Mouse (Mus musculus) limb, embryonic 11.5 days (tissue): ENCODE data around the gene Dlx3. TPM values are rescaled to one million over a fixed set of nuclear protein-coding genes. Genes with fewer than 3 reads are reported as not detected.

ENCODE experiments used
- ATAC-seq: fragments of 200-750 bp; cut with Nextera tagmentation; 2 replicates; pipeline ENCODE4 v1.8.0; 2017; ENCODE audit warnings: low read depth; ENCODE audit not compliant: insufficient number of reproducible peaks, low FRiP score, low TSS enrichment
- DNase-seq: peaks from one replicate; pipeline ENCODE4 v3.0.0-alpha.2; 2015; ENCODE audit warnings: low spot score
- H3K27ac ChIP-seq: fragments of 300-500 bp; sonication (generic); replicated peaks from 2 replicates; pipeline ENCODE4 v1.5.1; 2014; ENCODE audit warnings: low read depth, mild to moderate bottlenecking, low read length
- H3K27me3 ChIP-seq: fragments of 300-500 bp; sonication (generic); 2 replicates; pipeline ENCODE4 v1.6.1; 2014; ENCODE audit warnings: mild to moderate bottlenecking, low read length, mixed read lengths; ENCODE audit not compliant: control insufficient read depth, insufficient read depth
- H3K36me3 ChIP-seq: fragments of 300-500 bp; sonication (generic); 2 replicates; pipeline ENCODE4 v1.6.1; 2014; ENCODE audit warnings: mild to moderate bottlenecking, low read length, moderate library complexity, mixed read lengths; ENCODE audit not compliant: control insufficient read depth, insufficient read depth
- H3K4me1 ChIP-seq: fragments of 300-500 bp; sonication (generic); 2 replicates; pipeline ENCODE4 v1.6.1; 2014; ENCODE audit warnings: low read length, mixed read lengths; ENCODE audit not compliant: control insufficient read depth, insufficient read depth
- H3K4me2 ChIP-seq: fragments of 300-500 bp; sonication (generic); 2 replicates; pipeline ENCODE4 v1.6.1; 2014; ENCODE audit warnings: low read depth, mild to moderate bottlenecking, moderate library complexity; ENCODE audit not compliant: severe bottlenecking
- H3K4me3 ChIP-seq: fragments of 300-500 bp; sonication (generic); 2 replicates; pipeline ENCODE4 v1.5.1; 2014; ENCODE audit warnings: low read depth, low read length
- H3K9ac ChIP-seq: fragments of 300-500 bp; sonication (generic); 2 replicates; pipeline ENCODE4 v1.6.1; 2014; ENCODE audit warnings: mild to moderate bottlenecking, low read length
- H3K9me3 ChIP-seq: fragments of 300-500 bp; sonication (generic); 2 replicates; pipeline ENCODE4 v1.6.1; 2016; ENCODE audit warnings: low read length; ENCODE audit not compliant: control insufficient read depth
- WGBS: fragments of 180-500 bp; shearing (Covaris S2); extraction: QIAGEN DNeasy Blood & Tissue Kit; methylation state at CpG from one replicate; pipeline ENCODE4 v1.1.7; 2014; 5-methylcytosine and 5-hydroxymethylcytosine counted together
- polyA plus RNA-seq: library from polyadenylated mRNA; unstranded; fragments of >200 nt; fragmentation: Nextera tagmentation; extraction: Ambion mirVana; gene quantifications from 2 replicates; pipeline ENCODE4 v1.2.1, GENCODE M21; 2014

Dlx3 gene
- polyA plus RNA-seq, 1 experiment from 2014 or later, result 5.4 TPM

GRCm38 (mm10) chr11:95142258-95142657 lies 22.3 kb downstream of the Dlx3 start:
- Histone ChIP-seq H3K9me3 (no peaks in the 10 kb centered on the region), H3K27me3 (peaks cover 98% of the 10 kb centered on the region), H3K4me2 (no peak overlapping the region), H3K9ac (no peak overlapping the region), H3K4me1 (peaks cover 32% of the 10 kb centered on the region), H3K4me3 (no peak overlapping the region), H3K36me3 (no peaks in the 10 kb centered on the region), H3K27ac (no peak overlapping the region)
- ATAC-seq, result no peak
- WGBS, result 18% methylated on average over 10 of the region's 10 CpGs
- DNase-seq, result no peak

DNA sequence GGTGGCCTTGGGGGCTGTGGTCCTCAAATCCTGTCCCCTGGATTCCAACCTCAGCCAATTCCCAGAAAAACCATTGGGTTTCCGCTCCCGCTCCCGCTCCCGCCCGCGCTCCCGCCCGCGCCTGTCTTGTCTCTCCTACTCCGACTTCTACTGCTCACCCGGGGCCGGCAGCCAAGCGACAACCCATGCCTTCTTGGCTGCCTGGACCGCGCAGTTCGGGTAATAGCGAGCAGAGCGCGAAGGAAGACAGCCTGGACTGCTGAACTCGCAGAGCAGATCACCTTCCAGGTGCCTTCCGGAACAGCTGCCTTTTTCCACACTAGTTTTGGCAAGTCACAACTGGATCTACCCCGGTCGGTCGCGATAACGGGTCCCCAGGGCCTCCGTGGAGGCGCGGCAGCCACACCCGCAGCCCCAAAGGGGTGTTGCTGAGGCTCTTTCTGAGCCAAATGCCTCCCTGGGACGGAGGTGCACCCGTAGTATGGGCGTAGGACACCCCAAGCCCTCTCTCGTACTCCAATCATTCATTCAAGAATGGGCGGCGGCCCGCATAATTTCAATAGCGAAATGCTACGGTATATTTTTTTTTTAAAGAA lies 23.2 kb downstream of the Dlx3 start:
- Histone ChIP-seq H3K27ac (no peak overlapping the region), H3K36me3 (no peaks in the 10 kb centered on the region), H3K9ac (no peak overlapping the region), H3K4me1 (peaks cover 31% of the 10 kb centered on the region), H3K27me3 (peaks cover 100% of the 10 kb centered on the region), H3K4me3 (no peak overlapping the region), H3K9me3 (no peaks in the 10 kb centered on the region), H3K4me2 (peak overlapping the region; percentile 5; the same call in 1 of the 2 replicates)
- DNase-seq (peak; percentile 69), ATAC-seq (no peak)
- WGBS, result 2% methylated on average over 39 of the region's 39 CpGs

- H3K4me2 ChIP-seq, result no peak overlapping the region
- ATAC-seq, result no peak
- H3K36me3 ChIP-seq, result no peaks in the 10 kb centered on the region
- H3K27me3 ChIP-seq, result peaks cover 100% of the 10 kb centered on the region
- DNase-seq, result no peak
- no peaks in the 10 kb centered on the region for H3K9me3 ChIP-seq
- no peak overlapping the region for H3K9ac ChIP-seq
- WGBS, result 4% methylated on average over 4 of the region's 4 CpGs
- H3K4me1 ChIP-seq, result peaks cover 26% of the 10 kb centered on the region
- no peak overlapping the region for H3K4me3 ChIP-seq
- no peak overlapping the region for H3K27ac ChIP-seq
Observed at GRCm38 (mm10) chr11:95143663-95144062, 23.7 kb downstream of the Dlx3 start.

DNA sequence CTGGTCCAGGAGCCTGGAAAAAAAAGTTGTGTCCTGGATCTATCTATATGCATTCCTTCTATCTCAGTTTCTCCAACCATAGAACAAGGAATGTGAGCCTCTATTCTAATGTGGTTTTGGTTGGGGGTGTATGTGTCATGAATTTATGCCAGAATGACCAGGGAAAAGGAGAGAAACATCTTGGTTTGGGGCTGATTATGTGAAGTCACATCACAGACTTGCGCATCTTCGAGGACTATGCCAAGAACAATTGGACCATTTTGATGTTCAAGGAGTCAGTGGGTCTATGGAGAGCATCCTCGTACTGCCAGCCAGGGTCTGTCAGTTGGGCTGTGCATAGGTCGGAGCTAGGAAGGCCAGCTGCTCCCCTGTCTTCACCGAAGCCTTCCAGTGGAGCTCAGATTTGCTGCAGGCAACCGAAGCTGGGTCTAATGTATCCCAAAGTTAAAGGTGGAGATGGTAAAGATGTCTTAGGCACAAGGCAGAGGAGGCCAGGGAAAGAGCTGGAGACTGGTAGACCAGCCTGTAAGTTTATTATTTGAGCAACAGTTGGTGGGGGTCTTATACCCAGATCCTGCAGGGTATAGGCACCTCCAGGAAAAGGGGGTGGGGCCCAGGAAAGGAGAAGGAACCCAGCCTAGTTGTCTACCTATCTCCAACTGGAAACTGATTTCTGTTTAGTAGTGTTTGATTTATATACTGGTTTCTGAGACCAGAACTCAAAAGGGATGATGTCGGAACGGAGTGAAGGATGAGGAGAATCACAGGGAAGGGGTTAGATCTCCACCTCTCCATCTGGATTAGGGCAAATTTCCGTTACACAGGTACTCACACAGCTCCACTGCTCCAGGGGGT lies 24.4 kb downstream of the Dlx3 start:
- H3K36me3 ChIP-seq, result no peaks in the 10 kb centered on the region
- no peaks in the 10 kb centered on the region for H3K9me3 ChIP-seq
- no peak overlapping the region for H3K9ac ChIP-seq
- ATAC-seq (no peak), DNase-seq (peak; percentile 54)
- no peak overlapping the region for H3K27ac ChIP-seq
- H3K4me3 ChIP-seq, result peak overlapping the region; percentile 40; the same call in 1 of the 2 replicates
- WGBS, result 8% methylated on average over 9 of the region's 9 CpGs
- peaks cover 100% of the 10 kb centered on the region for H3K27me3 ChIP-seq
- peak overlapping the region; percentile 79 for H3K4me2 ChIP-seq
- H3K4me1 ChIP-seq, result peaks cover 19% of the 10 kb centered on the region

- H3K9ac ChIP-seq, result no peak overlapping the region
- 1% methylated on average over 34 of the region's 34 CpGs for WGBS
- peaks cover 14% of the 10 kb centered on the region for H3K4me1 ChIP-seq
- no peaks in the 10 kb centered on the region for H3K9me3 ChIP-seq
- H3K27ac ChIP-seq, result no peak overlapping the region
- ATAC-seq (no peak), DNase-seq (peak; percentile 63)
- H3K4me2 ChIP-seq, result peak overlapping the region; percentile 79
- H3K27me3 ChIP-seq, result peaks cover 98% of the 10 kb centered on the region
- no peaks in the 10 kb centered on the region for H3K36me3 ChIP-seq
- peak overlapping the region; percentile 40 for H3K4me3 ChIP-seq
Observed at GRCm38 (mm10) chr11:95144946-95145483, 25.1 kb downstream of the Dlx3 start.

GRCm38 (mm10) chr11:95145851-95146403 lies 26.0 kb downstream of the Dlx3 start, which contains the start of gene Dlx4:
Gene Dlx4, minus strand, starts transcription at chr11:95146263.
- Histone ChIP-seq H3K4me2 (peak within 1 kb of the TSS; percentile 79), H3K4me1 (peaks cover 14% of the 10 kb centered on the region), H3K4me3 (peak within 1 kb of the TSS; percentile 40), H3K36me3 (no peaks in the 10 kb centered on the region), H3K27ac (no peak within 1 kb of the TSS), H3K9ac (peak within 1 kb of the TSS; percentile 22; the same call in 1 of the 2 replicates), H3K9me3 (no peaks in the 10 kb centered on the region), H3K27me3 (peaks cover 93% of the 10 kb centered on the region)
- DNase-seq, result peak; percentile 60
- no peak for ATAC-seq
- under 1% methylated on average over 48 of the region's 48 CpGs for WGBS

DNA sequence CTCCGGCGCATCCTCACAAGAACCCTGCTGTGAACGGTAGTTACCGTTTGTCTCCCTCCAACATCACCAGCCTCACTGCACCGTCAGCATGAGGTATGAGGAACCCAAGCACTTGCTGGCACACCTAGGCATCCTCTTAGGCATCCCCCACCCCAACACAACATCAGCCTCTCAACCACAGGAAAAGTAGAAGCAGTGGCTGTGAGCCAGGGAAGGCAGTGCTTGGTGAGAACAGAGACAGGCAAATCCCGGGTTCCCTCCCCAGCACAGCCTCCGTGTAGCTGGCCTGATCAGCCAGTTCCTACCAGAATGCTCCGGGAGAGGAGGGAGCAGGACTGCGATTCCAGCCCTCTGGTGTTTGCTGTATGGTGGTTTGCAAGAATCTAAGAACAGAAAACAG lies 28.8 kb downstream of the Dlx3 start:
- Histone ChIP-seq H3K27ac (no peak overlapping the region), H3K36me3 (no peaks in the 10 kb centered on the region), H3K9ac (no peak overlapping the region), H3K9me3 (no peaks in the 10 kb centered on the region), H3K4me3 (no peak overlapping the region), H3K4me2 (no peak overlapping the region), H3K27me3 (peaks cover 86% of the 10 kb centered on the region), H3K4me1 (peaks cover 14% of the 10 kb centered on the region)
- peak; percentile 44 for DNase-seq
- WGBS, result 4% methylated on average over 9 of the region's 9 CpGs
- no peak for ATAC-seq
